Mouse (Mus musculus): ENCODE measurements around the gene Acat2. TPM values are rescaled to one million over a fixed set of nuclear protein-coding genes. Genes with fewer than 3 reads are reported as not detected.
"Not testable (repeated sequence)": the region's sequence is repeated elsewhere in the genome, so short reads cannot be mapped to it uniquely, and the experiment has no call there.

Acat2 gene
- polyA plus RNA-seq, 1 experiment = 19.4 TPM

DNA sequence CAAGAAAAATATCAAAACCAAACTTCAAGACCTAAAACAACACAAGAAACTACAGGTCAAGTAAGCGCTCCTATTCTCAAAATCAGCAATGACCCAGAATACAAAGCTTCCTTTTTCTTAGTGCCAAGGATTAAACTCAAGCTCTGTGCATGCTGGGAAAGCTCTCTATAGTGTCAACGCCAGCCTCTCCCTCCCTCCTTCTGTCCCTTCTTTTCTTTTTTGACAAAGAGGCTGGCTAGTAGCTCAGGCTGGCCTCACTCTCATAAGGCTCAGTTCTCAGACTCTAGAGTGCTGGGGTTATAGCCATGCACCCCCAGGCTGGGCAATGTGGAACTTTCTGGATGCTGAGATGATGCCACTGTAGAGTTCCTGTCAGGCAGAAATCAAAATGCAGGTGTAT lies 22.5 kb downstream of the Acat2 start:
- no peak for DNase-seq
- TF ChIP-seq POLR2A (IDR thresholded peaks at IDR 0.05; ENCODE audit: borderline replicate concordance, extremely low read depth, low read depth, low read length) (no peak), CTCF (IDR thresholded peaks at IDR 0.05; ENCODE audit: insufficient read depth, low read length) (no peak)
- Histone ChIP-seq H3K4me3 (replicated peaks; ENCODE audit: extremely low read depth, low read depth, low read length) (no peak overlapping the region), H3K4me1 (ENCODE audit: control insufficient read depth, insufficient read depth, low read length) (no peaks in the 10 kb centered on the region; the same call in 1 of the 2 replicates)
- WGBS = 46% methylated on average over 2 of the region's 2 CpGs

DNA sequence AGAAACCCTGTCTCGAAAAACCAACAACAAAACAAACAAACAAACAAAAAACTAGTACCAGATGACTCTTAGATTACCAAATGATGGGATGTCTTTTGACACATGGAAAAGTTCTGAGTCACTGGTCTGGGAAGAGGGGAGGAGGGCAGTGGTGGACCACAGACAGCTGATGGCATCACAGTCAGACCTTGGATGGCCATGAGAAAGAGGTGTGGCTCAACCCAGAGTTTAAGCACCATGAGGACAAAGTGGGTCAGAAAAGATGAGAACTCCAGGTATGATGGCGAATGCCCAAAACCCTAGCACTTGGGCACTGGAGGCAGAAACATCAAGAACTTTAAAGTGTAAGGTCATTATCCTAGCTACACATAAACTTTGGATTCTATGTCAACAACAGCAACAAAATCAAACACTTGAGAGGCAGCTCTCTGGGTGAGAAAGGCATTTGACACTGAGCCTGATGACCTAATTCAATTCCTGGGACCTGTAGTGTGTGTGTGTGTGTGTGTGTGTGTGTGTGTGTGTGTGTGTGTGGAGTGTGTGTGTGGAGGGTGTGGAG lies 23.1 kb downstream of the Acat2 start:
- TF ChIP-seq CTCF (IDR thresholded peaks at IDR 0.05; ENCODE audit: insufficient read depth, low read length) = no peak
- TF ChIP-seq POLR2A (IDR thresholded peaks at IDR 0.05; ENCODE audit: borderline replicate concordance, extremely low read depth, low read depth, low read length) = no peak
- WGBS = 67% methylated on average over 2 of the region's 2 CpGs
- DNase-seq = no peak
- Histone ChIP-seq H3K4me3 (replicated peaks; ENCODE audit: extremely low read depth, low read depth, low read length) (no peak overlapping the region), H3K4me1 (ENCODE audit: control insufficient read depth, insufficient read depth, low read length) (no peaks in the 10 kb centered on the region; the same call in 1 of the 2 replicates)

DNA sequence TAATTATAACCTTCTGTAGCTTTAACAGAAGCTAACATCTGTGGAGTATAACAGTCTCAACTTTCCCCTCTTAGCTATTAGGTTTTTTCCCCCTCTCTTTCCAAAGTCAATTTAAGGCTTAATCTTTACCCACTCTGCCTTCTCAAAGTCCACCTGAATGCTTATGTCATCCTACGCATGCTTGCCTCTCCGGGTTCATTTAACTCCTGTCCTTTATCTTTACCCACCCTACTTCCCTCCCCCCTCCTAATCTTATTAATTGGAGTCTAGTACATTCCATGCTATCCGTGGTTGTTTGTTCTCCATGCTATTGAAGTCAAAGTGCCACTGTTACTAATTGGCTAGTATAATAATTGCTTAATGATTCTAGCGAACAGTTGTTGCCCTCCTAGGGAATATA lies 24.8 kb downstream of the Acat2 start:
- DNase-seq = no peak
- WGBS = 64% methylated on average over 4 of the region's 4 CpGs
- Histone ChIP-seq H3K4me1 (ENCODE audit: control insufficient read depth, insufficient read depth, low read length) (no peaks in the 10 kb centered on the region; the same call in 1 of the 2 replicates), H3K4me3 (replicated peaks; ENCODE audit: extremely low read depth, low read depth, low read length) (no peak overlapping the region)
- no peak for TF ChIP-seq CTCF (IDR thresholded peaks at IDR 0.05; ENCODE audit: insufficient read depth, low read length)
- TF ChIP-seq POLR2A (IDR thresholded peaks at IDR 0.05; ENCODE audit: borderline replicate concordance, extremely low read depth, low read depth, low read length) = no peak

DNA sequence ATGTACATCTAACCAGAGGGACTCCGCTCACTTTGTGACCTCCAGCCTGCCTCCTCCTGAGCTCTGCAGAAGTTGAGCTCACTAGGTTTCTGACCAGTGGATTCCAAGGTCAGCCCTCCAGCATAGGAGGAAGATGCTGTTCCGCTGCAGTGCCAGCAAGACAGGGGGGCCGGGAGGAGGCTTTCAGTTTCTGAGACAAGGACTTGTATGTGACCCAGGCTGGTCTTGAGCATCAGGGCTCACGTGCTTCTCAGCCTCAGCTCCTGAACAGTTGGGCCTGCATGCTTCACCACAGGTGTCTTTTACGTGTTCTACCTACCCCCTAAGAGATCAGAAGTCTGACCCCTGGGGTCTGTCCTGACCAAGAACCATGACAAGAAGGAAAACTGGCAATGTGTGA lies 29.0 kb downstream of the Acat2 start:
- H3K4me1 ChIP-seq (ENCODE audit: control insufficient read depth, insufficient read depth, low read length); H3K4me3 ChIP-seq (replicated peaks; ENCODE audit: extremely low read depth, low read depth, low read length); DNase-seq: not testable (repeated sequence)
- 91% methylated on average over 5 of the region's 5 CpGs for WGBS

DNA sequence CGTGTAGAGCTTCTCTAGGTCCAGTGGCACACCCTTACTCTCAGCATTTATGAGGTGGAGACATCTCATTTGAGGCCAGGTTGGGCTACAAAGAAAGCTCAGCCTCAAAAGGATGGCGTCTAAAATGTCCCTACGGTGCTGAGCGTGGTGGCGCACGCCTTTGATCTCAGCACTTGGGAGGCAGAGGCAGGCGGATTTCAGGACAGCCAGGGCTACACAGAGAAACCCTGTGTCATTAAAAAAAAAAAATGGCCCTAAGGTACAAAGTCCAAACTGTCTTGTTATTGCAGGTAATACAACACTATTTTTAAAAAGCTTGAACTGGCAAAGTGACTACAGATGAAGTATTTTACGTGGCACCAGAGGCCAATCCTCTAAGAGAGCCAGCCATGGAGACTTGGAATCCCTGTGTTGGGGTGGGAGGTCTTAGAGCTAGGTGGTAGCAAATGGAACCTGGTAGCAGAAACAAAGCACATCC lies 34.8 kb downstream of the Acat2 start:
- no peak for TF ChIP-seq POLR2A (IDR thresholded peaks at IDR 0.05; ENCODE audit: borderline replicate concordance, extremely low read depth, low read depth, low read length)
- no peak for TF ChIP-seq CTCF (IDR thresholded peaks at IDR 0.05; ENCODE audit: insufficient read depth, low read length)
- no peaks in the 10 kb centered on the region for H3K4me1 ChIP-seq (ENCODE audit: control insufficient read depth, insufficient read depth, low read length)
- no peak overlapping the region for H3K4me3 ChIP-seq (replicated peaks; ENCODE audit: extremely low read depth, low read depth, low read length)
- no peak for DNase-seq
- WGBS = 88% methylated on average over 8 of the region's 8 CpGs

DNA sequence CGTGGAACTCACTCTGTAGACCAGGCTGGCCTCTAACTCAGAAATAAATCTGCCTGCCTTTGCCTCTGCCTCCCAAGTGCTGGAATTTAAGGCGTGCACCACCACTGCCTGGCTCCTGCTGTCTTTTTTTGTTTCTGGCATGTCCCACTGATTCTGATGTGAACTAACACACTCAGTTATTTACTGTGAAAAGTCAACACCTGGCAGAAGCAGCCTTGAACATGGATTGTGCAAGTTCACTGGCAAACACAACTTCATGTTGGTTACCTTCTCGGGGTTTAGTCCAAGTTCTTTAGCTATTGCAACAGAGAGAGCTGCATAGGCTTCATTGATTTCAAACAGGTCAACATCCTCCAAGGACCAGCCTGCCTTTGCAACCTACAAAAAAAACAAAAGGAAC lies 35.5 kb downstream of the Acat2 start:
- TF ChIP-seq CTCF (IDR thresholded peaks at IDR 0.05; ENCODE audit: insufficient read depth, low read length) (no peak), POLR2A (IDR thresholded peaks at IDR 0.05; ENCODE audit: borderline replicate concordance, extremely low read depth, low read depth, low read length) (no peak)
- H3K4me1 ChIP-seq (ENCODE audit: control insufficient read depth, insufficient read depth, low read length) = no peaks in the 10 kb centered on the region
- no peak overlapping the region for H3K4me3 ChIP-seq (replicated peaks; ENCODE audit: extremely low read depth, low read depth, low read length)
- 63% methylated on average over 3 of the region's 3 CpGs for WGBS
- DNase-seq = no peak

DNA sequence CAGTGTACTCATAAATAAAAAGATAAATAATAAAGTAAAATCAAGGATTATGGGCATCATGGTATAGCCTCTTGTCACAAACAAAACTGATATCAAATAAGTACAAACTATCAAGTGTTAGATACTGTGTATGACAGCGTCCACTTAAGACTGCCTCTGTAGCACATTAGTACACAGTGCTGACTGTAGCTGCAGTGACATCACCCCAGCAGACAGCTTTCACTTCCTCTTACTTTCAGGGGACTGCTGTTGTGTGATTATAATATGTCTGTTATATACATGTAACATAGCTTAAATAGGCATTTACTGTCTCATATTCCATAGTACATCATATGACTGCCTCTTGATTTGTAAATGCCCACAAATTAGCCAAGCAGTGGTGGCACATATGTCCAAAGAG lies 39.5 kb downstream of the Acat2 start:
- no peak for TF ChIP-seq POLR2A (IDR thresholded peaks at IDR 0.05; ENCODE audit: borderline replicate concordance, extremely low read depth, low read depth, low read length)
- no peak for TF ChIP-seq CTCF (IDR thresholded peaks at IDR 0.05; ENCODE audit: insufficient read depth, low read length)
- Histone ChIP-seq H3K4me3 (replicated peaks; ENCODE audit: extremely low read depth, low read depth, low read length) (no peak overlapping the region), H3K4me1 (ENCODE audit: control insufficient read depth, insufficient read depth, low read length) (no peaks in the 10 kb centered on the region)
- 92% methylated on average over 1 of the region's 1 CpGs for WGBS
- no peak for DNase-seq

DNA sequence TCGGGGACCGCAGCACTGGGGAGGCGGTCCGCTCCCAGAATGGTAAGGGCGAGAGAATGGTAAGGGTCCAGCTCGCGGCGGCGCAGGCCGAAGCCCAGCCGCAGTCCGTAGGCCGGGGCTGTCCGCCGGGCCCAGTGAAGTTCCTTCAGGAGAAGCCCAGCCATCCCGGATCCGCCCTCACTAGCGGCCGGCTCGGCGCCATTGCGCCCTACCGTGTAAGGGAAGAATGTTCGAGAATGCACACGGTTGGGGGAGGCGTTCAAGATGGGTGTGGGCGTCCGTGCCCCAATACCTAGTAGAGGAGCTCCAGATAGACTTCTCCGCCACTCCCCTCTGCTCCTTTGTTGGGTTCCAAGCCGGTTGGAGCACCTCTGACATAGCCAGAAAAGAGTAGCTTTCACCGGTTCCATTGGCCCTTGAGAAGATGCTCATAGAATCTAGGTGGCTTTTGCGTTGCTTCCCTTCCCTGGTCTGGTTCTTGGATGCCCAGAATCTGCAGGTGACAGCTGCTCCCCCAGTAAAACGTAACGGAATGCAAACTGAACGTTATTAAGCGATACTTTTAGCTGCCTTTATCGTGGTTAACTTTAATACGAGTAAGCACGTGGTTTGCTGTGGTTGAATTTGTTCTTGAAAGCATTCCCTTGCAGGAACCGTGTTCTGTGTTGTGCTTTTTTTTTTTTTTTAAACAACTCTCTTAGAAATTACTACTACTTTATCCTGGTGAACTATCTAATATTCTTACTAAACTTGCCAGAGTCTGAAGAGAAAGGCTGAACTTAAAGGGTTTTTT lies 43.8 kb downstream of the Acat2 start:
- no peak for DNase-seq
- TF ChIP-seq CTCF (IDR thresholded peaks at IDR 0.05; ENCODE audit: insufficient read depth, low read length) (no peak), POLR2A (IDR thresholded peaks at IDR 0.05; ENCODE audit: borderline replicate concordance, extremely low read depth, low read depth, low read length) (no peak)
- Histone ChIP-seq H3K4me1 (ENCODE audit: control insufficient read depth, insufficient read depth, low read length) (no peaks in the 10 kb centered on the region; the same call in 1 of the 2 replicates), H3K4me3 (replicated peaks; ENCODE audit: extremely low read depth, low read depth, low read length) (peak overlapping the region; percentile 89)
- 1% methylated on average over 40 of the region's 40 CpGs for WGBS

DNA sequence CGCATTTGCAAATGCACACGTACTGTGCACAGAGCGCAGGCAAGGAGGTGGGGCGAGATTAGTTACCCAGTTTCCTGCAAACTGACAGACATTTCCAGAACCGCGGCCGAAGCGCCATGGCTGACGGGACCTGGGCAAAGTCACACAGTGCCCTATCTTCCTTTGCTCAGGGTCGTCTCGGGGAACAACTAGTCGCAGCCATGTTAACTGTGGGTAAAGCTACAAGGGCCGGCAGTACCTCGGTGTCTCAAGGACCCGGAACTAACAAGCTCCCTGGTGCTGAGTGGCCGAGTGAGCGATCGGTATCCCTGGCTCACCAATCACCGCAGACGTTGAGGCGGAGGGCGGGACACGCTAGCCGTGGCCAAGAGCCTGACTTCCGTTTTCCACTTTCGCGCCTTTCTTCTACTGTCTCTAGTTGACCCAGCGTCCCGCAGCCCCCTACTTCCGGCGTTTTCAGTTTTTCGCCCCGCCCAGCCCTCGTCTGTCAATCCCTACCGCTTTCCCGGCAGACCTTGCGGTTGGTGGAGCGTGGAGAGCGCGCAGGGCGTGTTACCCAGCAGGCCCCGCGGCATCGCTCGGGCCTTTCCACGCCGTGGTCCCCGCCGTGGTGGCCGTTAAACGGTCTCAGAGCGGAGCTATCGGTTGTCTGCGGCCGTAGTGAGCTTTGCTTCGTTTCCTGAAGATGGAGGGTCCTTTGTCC lies 44.5 kb downstream of the Acat2 start, which contains the start of gene Mrpl18:
TSS of gene Mrpl18 (minus strand) at position 465 of the 703 bp plus-strand sequence.
- peak within 1 kb of the TSS; percentile 89 for H3K4me3 ChIP-seq (replicated peaks; ENCODE audit: extremely low read depth, low read depth, low read length)
- DNase-seq = peak; percentile 97
- under 1% methylated on average over 56 of the region's 56 CpGs for WGBS
- no peaks in the 10 kb centered on the region; the same call in 1 of the 2 replicates for H3K4me1 ChIP-seq (ENCODE audit: control insufficient read depth, insufficient read depth, low read length)
- peak; percentile 93 for TF ChIP-seq POLR2A (IDR thresholded peaks at IDR 0.05; ENCODE audit: borderline replicate concordance, extremely low read depth, low read depth, low read length)
- TF ChIP-seq CTCF (IDR thresholded peaks at IDR 0.05; ENCODE audit: insufficient read depth, low read length) = no peak
